Mouse (Mus musculus) heart, embryonic 10.5 days (tissue): ENCODE measurements around the gene Cd72. TPM values are rescaled to one million over a fixed set of nuclear protein-coding genes. Genes with fewer than 3 reads are reported as not detected.

Experiments
- DNase-seq: peaks from one replicate; pipeline ENCODE4 v3.0.0-alpha.2; 2017; ENCODE audit warnings: low spot score
- H3K27ac ChIP-seq: fragments of 300-500 bp; sonication (generic); 2 replicates; pipeline ENCODE4 v1.5.1; 2016; ENCODE audit warnings: mild to moderate bottlenecking
- H3K27me3 ChIP-seq: fragments of 300-500 bp; sonication (generic); 2 replicates; pipeline ENCODE4 v1.6.1; 2016; ENCODE audit warnings: mild to moderate bottlenecking; ENCODE audit not compliant: poor library complexity, insufficient read depth, severe bottlenecking
- H3K36me3 ChIP-seq: fragments of 300-500 bp; sonication (generic); 2 replicates; pipeline ENCODE4 v1.6.1; 2016; ENCODE audit warnings: mild to moderate bottlenecking, moderate library complexity
- H3K4me1 ChIP-seq: fragments of 300-500 bp; sonication (generic); 2 replicates; pipeline ENCODE4 v1.6.1; 2016; ENCODE audit warnings: mild to moderate bottlenecking
- H3K4me3 ChIP-seq: fragments of 300-500 bp; sonication (generic); 2 replicates; pipeline ENCODE4 v1.5.1; 2016; ENCODE audit warnings: mild to moderate bottlenecking, moderate library complexity
- H3K9me3 ChIP-seq: fragments of 300-500 bp; sonication (generic); 2 replicates; pipeline ENCODE4 v1.6.1; 2016; ENCODE audit warnings: mild to moderate bottlenecking, moderate library complexity
- WGBS: fragments of 180-500 bp; shearing (Covaris S2); methylation state at CpG from one replicate; pipeline ENCODE4 v1.1.7; 2016; 5-methylcytosine and 5-hydroxymethylcytosine counted together
- polyA plus RNA-seq: library from polyadenylated mRNA; unstranded; fragments of >200 nt; fragmentation: Nextera tagmentation; extraction: Ambion mirVana; gene quantifications from 2 replicates; pipeline ENCODE4 v1.2.1, GENCODE M21; 2016

Cd72 gene
- polyA plus RNA-seq, 1 experiment from 2014 or later, result 1.4 TPM

DNA sequence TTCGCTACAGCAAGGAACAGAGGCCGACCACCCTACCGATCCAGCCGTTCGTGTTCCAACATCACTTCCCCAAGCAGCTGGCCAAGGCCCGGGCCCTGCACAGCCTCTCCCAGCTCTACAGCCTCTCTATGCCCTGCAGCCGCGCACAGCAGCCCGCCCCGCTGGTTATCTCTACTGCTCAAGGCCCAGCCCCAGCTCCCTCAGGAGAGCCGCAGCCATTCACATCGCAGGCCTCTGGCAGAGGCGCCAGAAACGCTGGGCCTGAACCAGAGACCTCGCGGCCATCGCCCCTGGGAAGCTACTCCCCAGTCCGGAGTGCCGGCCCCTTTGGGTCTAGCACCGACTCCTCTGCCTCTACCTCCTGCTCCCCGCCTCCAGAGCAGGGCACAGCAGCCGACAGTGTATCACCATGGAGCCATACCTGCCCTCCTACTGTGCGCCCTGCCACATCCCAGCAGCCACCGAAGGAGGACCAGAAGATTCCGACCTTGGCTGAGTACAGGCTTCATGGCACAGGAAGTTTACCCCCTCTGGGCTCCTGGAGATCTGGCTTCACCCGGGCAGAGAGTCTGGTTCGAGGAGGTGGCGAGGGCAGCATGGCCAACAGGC, 32.7 kb downstream of the Cd72 start:
- H3K4me3 ChIP-seq, result no peak overlapping the region
- WGBS, result 58% methylated on average over 28 of the region's 28 CpGs
- H3K4me1 ChIP-seq, result peaks cover 46% of the 10 kb centered on the region
- H3K36me3 ChIP-seq, result peaks cover 57% of the 10 kb centered on the region
- no peak overlapping the region for H3K27ac ChIP-seq
- DNase-seq, result no peak
- H3K27me3 ChIP-seq, result peaks cover 59% of the 10 kb centered on the region
- H3K9me3 ChIP-seq, result no peaks in the 10 kb centered on the region

DNA sequence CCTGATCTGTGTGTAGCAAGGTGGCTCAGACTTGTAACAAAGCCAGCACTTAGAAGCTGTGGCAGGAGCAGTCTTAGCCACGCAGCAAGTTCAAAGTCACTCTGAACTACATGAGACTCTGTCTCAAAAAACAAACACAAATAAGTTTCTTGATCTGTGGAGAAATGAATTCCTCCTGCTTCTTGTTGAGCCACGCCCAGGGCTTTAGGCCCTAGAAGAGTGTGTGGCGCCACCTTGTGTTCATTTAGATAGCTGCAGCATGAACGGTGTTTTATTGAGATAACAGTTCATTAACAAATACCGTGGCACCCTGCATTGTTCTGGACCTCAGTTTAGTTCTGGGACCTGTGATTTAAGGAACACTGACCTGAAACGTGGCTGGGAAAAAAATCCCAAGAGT, 34.1 kb downstream of the Cd72 start:
- H3K4me3 ChIP-seq, result no peak overlapping the region
- H3K36me3 ChIP-seq, result peaks cover 59% of the 10 kb centered on the region
- no peak for DNase-seq
- peaks cover 33% of the 10 kb centered on the region for H3K4me1 ChIP-seq
- H3K9me3 ChIP-seq, result no peaks in the 10 kb centered on the region
- 6% methylated on average over 6 of the region's 6 CpGs for whole genome bisulfite sequencing
- peaks cover 44% of the 10 kb centered on the region for H3K27me3 ChIP-seq
- no peak overlapping the region for H3K27ac ChIP-seq

DNA sequence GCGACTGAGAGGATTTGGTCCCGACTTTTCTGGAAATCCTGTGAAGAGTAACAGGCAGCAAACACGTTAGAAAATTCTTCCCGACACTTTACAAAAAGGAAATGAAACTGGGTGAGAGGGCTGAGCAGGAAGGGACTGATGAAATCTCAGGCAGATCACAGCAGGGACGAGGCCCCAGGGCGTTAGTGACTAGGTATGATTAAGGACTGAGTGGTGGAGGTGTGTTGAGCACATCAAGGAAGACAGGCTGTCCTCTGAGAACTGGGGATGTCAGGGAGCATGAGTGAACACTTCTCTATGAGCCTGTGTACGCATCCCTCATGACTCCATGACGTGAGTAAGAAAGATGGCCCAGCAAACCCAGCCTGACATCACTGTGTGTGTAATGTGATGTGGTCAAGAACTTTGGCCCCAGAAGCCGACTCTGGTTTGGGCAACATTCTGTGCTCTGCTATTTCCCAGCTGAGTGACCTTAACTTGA, 34.6 kb downstream of the Cd72 start:
- WGBS, result 60% methylated on average over 9 of the region's 9 CpGs
- H3K4me3 ChIP-seq, result no peak overlapping the region
- H3K4me1 ChIP-seq, result peaks cover 28% of the 10 kb centered on the region
- H3K36me3 ChIP-seq, result peaks cover 59% of the 10 kb centered on the region
- no peak for DNase-seq
- H3K9me3 ChIP-seq, result no peaks in the 10 kb centered on the region
- H3K27ac ChIP-seq, result 0 out of 2 replicates have a peak overlapping the region, but pooled peaks have one; percentile 19
- peaks cover 40% of the 10 kb centered on the region for H3K27me3 ChIP-seq

DNA sequence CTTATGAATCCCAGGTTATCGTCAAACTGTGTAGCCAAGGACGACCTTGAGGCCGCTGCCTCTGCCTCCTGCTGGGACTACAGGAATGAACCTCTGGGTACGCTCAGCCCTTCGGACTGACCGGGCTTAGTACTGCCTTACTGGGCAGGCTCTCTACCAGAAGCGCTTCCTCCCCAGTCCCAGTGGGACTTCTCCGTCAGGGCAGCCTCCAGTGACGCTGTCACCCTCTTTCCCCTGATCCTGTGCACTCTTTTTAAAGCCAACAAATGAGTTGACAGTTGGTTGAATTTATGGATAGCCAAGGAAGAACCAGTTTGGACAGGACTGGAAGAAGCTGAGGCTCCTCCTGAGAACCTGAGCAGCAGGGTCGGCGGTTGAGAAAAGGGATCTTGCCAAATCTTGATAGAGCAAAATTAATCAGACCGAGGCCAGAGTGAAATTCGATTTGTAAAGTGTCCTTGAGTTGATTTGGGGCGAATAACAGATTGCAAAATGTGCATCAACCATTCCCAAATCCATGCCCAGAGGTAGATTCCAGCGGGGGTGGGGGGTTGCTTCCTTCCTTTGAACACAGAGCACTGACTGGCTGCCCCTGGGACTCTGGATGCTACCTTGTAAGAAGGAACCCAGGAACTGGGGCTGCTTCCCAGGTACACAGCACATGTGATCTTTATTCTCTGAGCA, 35.3 kb downstream of the Cd72 start:
- WGBS, result 50% methylated on average over 15 of the region's 15 CpGs
- peaks cover 32% of the 10 kb centered on the region for H3K27me3 ChIP-seq
- no peak overlapping the region for H3K4me3 ChIP-seq
- H3K27ac ChIP-seq, result 0 out of 2 replicates have a peak overlapping the region, but pooled peaks have one; percentile 19
- peaks cover 28% of the 10 kb centered on the region; the same call in 1 of the 2 replicates for H3K4me1 ChIP-seq
- H3K36me3 ChIP-seq, result peaks cover 57% of the 10 kb centered on the region
- no peak for DNase-seq
- H3K9me3 ChIP-seq, result no peaks in the 10 kb centered on the region

DNA sequence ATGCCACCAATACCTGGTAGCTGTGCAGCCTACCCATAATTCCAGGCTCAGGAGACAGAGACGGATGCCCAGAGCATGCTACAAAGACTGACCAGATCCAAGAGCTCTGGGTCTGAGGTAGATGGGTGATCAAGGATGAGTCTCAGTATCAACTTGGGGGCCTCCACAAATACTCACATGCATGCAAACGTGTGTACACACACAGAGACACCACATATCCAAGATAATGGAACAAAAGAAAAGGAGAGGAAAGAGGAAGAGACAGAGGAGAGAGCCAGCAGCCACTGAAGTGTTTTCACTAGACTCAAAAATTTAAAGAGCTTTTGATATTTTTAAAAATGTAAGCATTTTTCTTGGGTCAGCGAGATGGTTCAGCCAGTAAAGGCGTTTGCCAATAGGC, 36.0 kb downstream of the Cd72 start:
- DNase-seq, result no peak
- peaks cover 26% of the 10 kb centered on the region for H3K27me3 ChIP-seq
- H3K36me3 ChIP-seq, result peaks cover 50% of the 10 kb centered on the region
- H3K27ac ChIP-seq, result no peak overlapping the region
- no peaks in the 10 kb centered on the region for H3K9me3 ChIP-seq
- H3K4me3 ChIP-seq, result no peak overlapping the region
- peaks cover 30% of the 10 kb centered on the region; the same call in 1 of the 2 replicates for H3K4me1 ChIP-seq
- 77% methylated on average over 4 of the region's 4 CpGs for WGBS

DNA sequence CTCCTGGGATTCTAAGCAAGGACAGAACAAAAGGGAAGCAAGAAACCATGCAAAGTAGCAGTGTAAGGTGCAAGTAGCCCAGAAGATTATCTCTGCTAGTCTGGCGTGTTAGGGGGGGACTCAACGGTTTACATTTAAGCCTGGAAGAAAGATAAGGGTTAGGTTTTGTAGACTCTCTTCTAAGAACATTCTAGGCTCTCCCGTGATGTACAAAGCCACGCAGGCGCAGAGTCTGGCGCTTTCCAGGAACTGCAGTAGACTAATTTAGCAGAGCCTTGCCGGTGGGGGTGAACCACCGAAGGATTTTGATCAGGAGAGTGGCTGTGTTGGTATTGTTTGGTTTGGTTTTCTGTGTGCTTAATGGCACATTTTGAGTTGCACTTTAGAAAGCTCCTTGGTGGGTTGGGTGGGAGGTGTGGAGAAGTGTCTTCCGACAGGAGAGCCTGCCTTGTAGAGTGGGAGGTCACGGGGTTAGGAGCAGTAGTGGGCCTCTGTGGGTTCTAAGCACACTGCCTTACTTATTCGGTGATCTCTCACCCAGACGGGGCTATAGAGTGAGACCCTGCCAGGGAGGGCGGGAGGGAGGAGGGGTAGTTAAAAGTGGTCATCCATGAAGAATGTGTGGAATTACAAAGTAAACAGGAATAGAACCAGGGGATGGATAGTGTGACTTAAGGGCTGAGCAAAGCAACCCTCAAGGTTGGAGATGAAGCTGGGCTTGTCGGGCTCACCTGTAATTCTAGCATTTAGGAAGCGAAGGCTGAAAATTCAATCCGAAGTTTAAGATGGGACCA, 37.0 kb downstream of the Cd72 start:
- WGBS, result 63% methylated on average over 16 of the region's 16 CpGs
- H3K36me3 ChIP-seq, result peaks cover 40% of the 10 kb centered on the region
- peak overlapping the region; percentile 59; the same call in 1 of the 2 replicates for H3K27ac ChIP-seq
- no peak for DNase-seq
- peaks cover 34% of the 10 kb centered on the region; the same call in 1 of the 2 replicates for H3K4me1 ChIP-seq
- H3K27me3 ChIP-seq, result peaks cover 16% of the 10 kb centered on the region
- H3K4me3 ChIP-seq, result no peak overlapping the region
- no peaks in the 10 kb centered on the region for H3K9me3 ChIP-seq

DNA sequence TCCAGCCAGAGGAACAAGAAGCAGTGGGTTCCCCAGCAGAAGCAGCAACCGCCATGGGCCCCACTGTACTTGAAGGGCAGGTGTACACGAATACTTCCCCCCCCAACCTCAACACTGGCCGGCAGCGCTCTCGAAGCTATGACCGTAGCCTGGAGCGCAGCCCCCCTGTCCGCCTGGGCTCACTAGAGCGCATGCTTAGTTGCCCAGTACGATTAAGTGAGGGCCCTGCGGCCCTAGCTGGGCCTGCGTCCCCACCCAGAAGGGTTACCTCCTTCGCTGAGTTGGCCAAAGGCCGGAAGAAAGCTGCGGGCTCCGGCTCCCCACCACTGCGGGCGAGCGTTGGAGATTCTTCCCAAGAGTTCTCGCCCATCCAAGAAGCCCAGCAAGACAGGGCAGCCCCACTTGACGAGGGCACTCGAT, 38.3 kb downstream of the Cd72 start:
- Histone ChIP-seq H3K36me3 (peaks cover 26% of the 10 kb centered on the region), H3K4me3 (no peak overlapping the region), H3K9me3 (no peaks in the 10 kb centered on the region), H3K27me3 (peaks cover 2% of the 10 kb centered on the region; the same call in 1 of the 2 replicates), H3K4me1 (peaks cover 28% of the 10 kb centered on the region; the same call in 1 of the 2 replicates), H3K27ac (no peak overlapping the region)
- 92% methylated on average over 22 of the region's 22 CpGs for WGBS
- DNase-seq, result no peak

DNA sequence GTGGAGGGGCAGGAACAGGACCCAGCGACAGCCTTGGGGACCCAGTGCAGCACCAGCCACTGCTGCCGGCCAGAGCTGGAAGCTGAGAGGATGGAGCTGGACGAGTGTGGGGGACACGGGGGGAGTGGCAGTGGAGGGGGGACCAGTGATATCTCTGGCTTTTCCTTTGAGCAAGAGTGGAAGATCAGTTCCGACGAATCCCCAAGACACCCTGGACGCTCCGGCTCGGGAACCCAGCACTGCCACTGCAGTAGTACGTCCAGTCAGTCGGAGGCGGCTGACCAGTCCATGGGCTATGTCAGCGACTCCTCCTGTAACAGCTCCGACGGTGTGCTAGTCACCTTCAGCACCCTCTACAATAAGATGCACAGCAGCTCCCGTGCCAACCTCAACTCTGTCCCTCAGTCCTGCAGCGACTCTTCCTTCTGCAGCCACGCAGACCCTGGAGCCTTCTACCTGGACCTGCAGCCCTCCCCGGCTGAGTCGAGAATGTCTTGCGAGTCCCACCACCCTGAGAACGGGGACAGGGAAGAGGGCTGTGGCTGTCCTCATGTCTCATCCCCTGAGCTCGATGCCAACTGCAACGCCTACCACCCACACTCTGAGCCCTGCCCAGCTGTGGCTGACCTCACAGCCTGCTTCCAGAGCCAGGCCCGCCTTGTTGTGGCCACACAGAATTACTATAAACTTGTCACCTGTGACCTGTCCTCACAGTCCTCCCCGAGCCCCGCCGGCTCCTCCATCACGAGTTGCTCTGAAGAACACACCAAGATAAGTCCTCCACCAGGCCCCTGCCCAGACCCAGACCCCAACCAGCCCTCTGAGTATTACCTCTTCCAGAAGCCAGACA, 39.0 kb downstream of the Cd72 start:
- H3K4me3 ChIP-seq, result no peak overlapping the region
- H3K36me3 ChIP-seq, result peaks cover 26% of the 10 kb centered on the region
- no peak for DNase-seq
- no peaks in the 10 kb centered on the region for H3K27me3 ChIP-seq
- no peaks in the 10 kb centered on the region for H3K9me3 ChIP-seq
- peaks cover 28% of the 10 kb centered on the region; the same call in 1 of the 2 replicates for H3K4me1 ChIP-seq
- H3K27ac ChIP-seq, result no peak overlapping the region
- 79% methylated on average over 29 of the region's 29 CpGs for WGBS

DNA sequence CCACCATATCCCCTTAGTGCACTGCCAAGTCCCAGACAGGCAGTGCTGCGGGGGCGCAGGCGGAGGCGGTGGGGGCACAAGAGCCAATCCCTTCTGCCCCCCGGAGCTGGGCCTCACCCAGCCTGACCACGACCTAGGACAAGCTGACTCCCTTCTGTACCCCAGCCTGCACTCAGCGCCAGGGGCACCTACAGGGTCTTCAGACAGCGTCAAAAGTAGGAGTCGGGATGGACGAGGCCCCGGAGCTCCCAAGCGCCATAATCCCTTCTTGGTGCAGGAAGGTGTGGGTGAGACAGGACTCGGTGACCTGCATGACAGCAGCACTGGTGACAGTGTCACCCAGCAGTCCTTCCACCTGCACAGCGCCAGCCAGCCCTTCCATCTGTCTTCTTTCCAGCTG, 39.7 kb downstream of the Cd72 start:
- WGBS, result 82% methylated on average over 14 of the region's 14 CpGs
- Histone ChIP-seq H3K27ac (no peak overlapping the region), H3K4me3 (no peak overlapping the region), H3K36me3 (peaks cover 26% of the 10 kb centered on the region), H3K9me3 (no peaks in the 10 kb centered on the region), H3K27me3 (no peaks in the 10 kb centered on the region), H3K4me1 (peaks cover 28% of the 10 kb centered on the region; the same call in 1 of the 2 replicates)
- DNase-seq, result no peak

DNA sequence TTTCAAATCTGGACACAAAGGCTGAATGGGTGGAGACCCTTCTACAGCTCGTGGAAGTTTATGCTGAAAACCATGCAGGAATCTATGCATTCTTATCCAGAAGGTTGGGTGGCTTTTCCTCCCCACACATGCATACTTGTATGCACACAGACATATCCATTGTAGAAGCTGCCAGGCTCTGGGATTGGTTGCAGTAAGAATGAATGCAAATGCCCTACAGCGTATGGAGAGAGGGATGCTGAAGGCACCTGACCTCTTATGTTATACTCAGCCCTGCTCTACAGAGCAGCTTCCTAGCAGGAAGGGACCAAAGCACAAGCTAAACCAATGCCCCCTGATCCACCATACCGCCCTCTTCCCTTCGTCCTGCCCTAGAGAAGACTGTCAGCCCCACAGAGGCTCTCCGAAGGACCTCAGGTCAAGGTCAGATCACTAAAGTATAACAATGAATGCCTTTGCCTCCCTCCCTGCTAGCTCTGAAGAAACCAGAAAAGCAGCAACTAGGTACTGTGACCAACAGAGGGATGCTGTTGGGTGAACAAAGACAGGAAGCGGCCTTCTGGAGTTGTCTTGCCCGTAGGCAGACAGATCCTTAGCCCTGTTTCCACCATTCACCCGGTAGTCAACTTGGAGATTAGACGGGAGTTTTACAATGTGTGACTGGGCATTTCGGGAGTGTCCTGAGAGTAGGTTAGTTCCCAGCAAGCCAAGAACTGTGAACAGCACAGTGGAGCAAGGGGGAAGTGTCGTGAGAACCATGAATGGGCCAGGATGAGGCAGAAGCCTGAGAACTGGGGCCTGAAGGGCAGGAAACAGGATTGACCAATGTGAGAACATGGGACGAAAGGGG, 47.1 kb downstream of the Cd72 start:
- Histone ChIP-seq H3K27me3 (no peaks in the 10 kb centered on the region), H3K36me3 (no peaks in the 10 kb centered on the region), H3K4me3 (peak overlapping the region; percentile 63), H3K9me3 (no peaks in the 10 kb centered on the region), H3K4me1 (peaks cover 36% of the 10 kb centered on the region), H3K27ac (peak overlapping the region; percentile 90)
- WGBS, result 63% methylated on average over 12 of the region's 12 CpGs
- no peak for DNase-seq

DNA sequence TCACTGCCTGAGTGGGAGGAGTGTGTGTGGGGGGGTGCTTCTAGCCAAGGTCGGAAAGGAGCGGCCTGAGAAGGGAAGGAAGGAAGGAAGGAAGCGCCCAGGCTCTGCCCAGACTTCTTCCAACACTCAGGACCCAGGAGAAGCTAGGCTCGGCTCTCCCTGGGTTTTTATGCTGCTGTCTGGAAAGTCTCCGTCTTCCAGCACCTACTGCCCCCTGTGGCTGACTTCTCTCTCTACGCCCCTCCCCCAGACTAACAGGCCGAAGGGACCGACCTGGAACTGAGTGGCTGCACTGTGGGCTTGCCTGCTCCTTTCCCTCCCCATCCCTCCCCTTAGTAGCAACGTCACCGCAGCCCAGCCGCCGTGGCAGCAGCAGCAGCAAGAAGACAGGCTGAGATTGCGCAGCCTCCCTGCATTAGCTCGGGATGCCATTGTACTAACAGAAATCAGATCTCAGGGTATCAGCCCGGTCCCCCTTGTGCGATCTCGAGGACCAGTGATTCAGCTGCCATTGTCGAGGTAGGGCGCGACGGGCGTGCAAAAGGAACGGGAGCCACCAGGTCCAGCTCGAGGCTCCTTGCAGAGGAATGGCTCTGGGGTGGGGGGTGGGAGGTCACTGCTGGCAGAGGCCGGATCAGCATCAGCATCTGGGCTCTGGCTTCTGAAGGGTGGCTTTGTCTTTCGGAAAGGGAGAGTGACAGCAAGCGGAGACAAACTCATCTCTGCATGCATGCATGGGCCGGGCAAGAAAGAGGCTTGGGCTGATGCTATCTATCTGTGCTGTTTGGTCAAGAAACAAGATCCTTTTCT, 48.1 kb downstream of the Cd72 start:
- DNase-seq, result peak; percentile 95
- H3K27ac ChIP-seq, result peak overlapping the region; percentile 90
- H3K9me3 ChIP-seq, result no peaks in the 10 kb centered on the region
- no peaks in the 10 kb centered on the region for H3K36me3 ChIP-seq
- WGBS, result under 1% methylated on average over 28 of the region's 28 CpGs
- H3K4me3 ChIP-seq, result peak overlapping the region; percentile 63
- H3K27me3 ChIP-seq, result no peaks in the 10 kb centered on the region
- H3K4me1 ChIP-seq, result peaks cover 45% of the 10 kb centered on the region
